Mouse (Mus musculus) layer of hippocampus, adult 2 months (tissue): ENCODE measurements around the gene Galnt7. TPM values are rescaled to one million over a fixed set of nuclear protein-coding genes. Genes with fewer than 3 reads are reported as not detected.
A peak's percentile ranks its signal among the peaks of the same experiment; 100 is the strongest.
"Not testable (repeated sequence)": the region's sequence is repeated elsewhere in the genome, so short reads cannot be mapped to it uniquely, and the experiment has no call there.

Experiments
- DNase-seq, 2 experiments: peaks; one replicate each; pipeline ENCODE4 v3.0.0; 2022; ENCODE audit warnings: low spot score in 2 of 2
- H3K27ac ChIP-seq: fragments of 200-600 bp; 2 replicates; pipeline ENCODE4 v1.8.1; 2022
- H3K4me3 ChIP-seq: fragments of 200-600 bp; 2 replicates; pipeline ENCODE4 v1.8.1; 2022; ENCODE audit warnings: mild to moderate bottlenecking
- CTCF ChIP-seq: fragments of 200-600 bp; conservative IDR thresholded peaks from 2 replicates; pipeline ENCODE4 v1.8.1; 2022; ENCODE audit warnings: antibody characterized with exemption, mild to moderate bottlenecking, moderate library complexity
- total RNA-seq, 2 experiments: library from RNA; stranded (reverse); gene quantifications; 2 replicates each; pipeline ENCODE4 v1.2.3; 2021

Gene Galnt7
- total RNA-seq, 2 experiments from 2014 or later: 9.7 to 11.4 TPM

DNA sequence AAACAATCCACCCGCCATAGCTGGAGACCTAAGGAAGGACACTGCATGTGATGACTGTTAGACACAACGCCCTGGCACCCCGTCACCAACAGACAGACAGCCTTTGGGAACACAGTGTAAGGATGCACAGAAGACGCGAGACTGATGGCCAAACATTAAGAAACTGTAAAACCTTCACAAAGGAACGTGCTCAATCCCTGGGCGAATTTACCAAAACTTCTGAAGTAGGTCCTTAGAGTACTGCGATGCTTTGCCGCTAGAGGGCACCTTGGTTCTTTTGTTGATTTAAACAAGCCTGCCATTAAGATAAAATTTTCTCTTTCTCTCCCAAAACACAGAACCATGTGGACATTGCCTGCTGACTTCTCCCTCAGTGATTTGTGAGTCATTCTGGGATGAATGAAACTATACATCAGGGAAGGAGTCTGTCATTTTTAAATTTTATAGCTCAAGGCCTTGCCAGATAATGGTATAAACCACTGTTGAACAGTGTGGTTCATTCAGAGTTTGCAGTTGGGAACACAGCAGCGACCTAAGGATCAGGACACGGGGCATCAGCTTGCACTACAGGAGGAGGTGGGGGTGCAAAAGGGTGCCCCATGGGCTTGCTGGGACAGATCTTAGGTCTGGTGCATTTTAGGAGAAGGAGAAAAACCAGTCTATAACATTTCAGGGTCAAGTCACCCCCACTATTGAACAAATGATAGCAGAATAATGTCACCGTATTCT is 112.6 kb downstream of the Galnt7 start:
- H3K27ac ChIP-seq: no peak overlapping the region
- TF ChIP-seq CTCF: peak; percentile 93
- no peak overlapping the region for H3K4me3 ChIP-seq
- peak; percentile 56 to 67 for DNase-seq

DNA sequence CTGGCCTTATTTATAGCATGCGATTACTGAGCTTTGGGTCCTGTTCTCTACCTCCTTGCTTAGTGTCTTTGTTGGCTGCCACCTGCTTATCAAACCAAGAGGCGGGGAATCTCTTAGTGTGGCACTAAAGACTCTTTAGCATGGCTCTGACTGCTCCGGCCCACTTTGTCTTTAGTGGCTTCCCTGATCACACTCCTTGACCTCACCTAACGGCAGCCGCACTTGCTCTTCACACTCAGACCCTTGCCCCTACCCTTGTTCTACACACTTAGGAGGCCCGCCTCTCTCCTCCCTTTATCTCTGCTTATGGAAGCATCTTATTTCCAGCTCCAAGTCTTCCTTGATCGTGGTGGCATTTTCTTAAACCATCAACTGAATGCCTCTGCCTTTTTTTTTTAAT is 114.2 kb downstream of the Galnt7 start:
- Histone ChIP-seq H3K27ac (no peak overlapping the region), H3K4me3 (no peak overlapping the region)
- no peak for TF ChIP-seq CTCF
- no peak for DNase-seq

- TF ChIP-seq CTCF: no peak
- Histone ChIP-seq H3K4me3 (no peak overlapping the region), H3K27ac (no peak overlapping the region)
- no peak for DNase-seq
Observed at GRCm38 (mm10) chr8:57536167-57536566, 116.7 kb downstream of the Galnt7 start.

DNA sequence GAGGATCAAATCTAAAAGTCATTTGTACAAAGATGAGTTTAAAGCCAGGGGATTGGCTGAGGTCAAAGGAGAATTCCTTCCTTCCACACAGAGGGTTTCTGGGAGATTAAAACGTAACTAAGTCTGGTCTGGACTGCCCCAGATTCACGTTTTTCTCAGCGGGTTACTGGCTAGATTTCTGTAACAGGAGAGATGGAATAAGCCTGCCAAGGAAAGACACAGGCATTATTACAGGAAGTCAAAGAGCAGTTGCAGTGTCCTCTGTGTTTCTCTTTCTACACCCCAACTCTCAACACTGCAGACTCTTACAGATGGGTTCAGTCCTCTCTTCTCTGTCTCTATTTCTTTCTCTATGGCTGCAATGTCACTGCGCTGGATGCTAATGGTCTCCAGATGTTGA is 118.3 kb downstream of the Galnt7 start:
- H3K27ac ChIP-seq: no peak overlapping the region
- no peak for DNase-seq
- TF ChIP-seq CTCF: no peak
- no peak overlapping the region for H3K4me3 ChIP-seq

DNA sequence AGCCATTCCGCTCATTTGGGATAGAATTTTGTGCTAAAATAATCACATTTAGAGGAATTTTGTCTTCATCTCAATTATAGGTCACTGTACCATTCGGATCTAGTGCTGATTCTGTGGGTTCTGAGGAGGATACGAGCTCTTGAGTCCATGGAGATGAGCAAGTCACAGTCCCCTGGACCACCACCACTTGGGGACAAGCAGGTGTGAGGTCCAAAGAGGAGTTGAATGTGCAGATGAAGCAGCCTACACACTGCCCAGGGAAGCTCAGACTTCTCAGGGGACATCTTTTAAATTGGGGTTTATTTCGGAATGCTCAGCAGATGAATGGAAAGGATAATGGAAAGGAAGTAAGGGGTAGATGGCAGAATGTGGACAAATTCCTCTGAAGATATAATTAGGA is 119.7 kb downstream of the Galnt7 start:
- Histone ChIP-seq H3K4me3 (no peak overlapping the region), H3K27ac (no peak overlapping the region)
- DNase-seq: no peak
- no peak for TF ChIP-seq CTCF

DNA sequence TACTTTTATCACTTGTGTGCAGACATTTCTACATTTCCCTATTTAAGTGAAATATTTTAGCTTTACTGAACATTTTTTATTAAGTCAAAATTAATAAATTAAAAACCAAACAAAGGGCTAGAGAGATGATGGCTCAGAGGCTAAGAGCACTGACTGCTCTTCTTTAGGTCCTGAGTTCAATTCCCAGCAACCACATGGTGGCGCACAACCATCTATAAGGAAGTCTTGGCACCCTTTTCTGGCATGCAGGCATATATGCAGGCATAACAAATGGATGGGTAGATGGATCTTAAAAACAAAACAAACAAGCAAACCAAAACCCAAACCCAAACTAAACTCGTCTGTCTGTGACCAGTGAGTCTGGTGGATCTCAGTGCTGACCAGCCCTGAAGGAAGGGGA is 120.6 kb downstream of the Galnt7 start:
- Histone ChIP-seq H3K4me3 (no peak overlapping the region), H3K27ac (no peak overlapping the region)
- peak; percentile 67 for TF ChIP-seq CTCF
- DNase-seq: no peak

GRCm38 (mm10) chr8:57530666-57531349 is 122.0 kb downstream of the Galnt7 start:
- peak overlapping the region; percentile 66 for H3K27ac ChIP-seq
- peak overlapping the region; percentile 21; the same call in 1 of the 2 replicates for H3K4me3 ChIP-seq
- peak; percentile 81 to 84 for DNase-seq
- peak; percentile 87 for TF ChIP-seq CTCF

DNA sequence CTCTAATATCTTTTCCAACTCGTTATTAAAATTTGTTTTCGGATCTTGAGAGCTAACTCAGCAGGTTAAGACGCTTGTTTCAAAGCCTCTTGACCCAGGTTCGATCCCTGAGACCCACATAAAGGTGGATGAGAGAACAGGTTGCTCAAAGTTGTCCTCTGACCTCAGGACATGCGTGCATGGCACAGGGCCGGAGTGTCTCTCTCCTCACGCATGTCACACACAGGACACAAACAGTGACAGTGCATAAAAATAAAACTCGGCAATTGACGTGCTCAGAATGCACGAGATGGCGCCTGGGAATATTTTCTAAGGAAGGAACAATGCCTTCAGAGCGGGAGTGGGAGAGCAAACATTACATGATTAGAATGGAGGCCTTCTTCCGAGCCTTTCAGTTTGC is 122.6 kb downstream of the Galnt7 start:
- no peak for DNase-seq
- no peak for TF ChIP-seq CTCF
- H3K27ac ChIP-seq: peak overlapping the region; percentile 66; the same call in 1 of the 2 replicates

GRCm38 (mm10) chr8:57528036-57528435 is 124.8 kb downstream of the Galnt7 start:
- no peak for DNase-seq
- no peak for TF ChIP-seq CTCF
- Histone ChIP-seq H3K4me3 (no peak overlapping the region), H3K27ac (no peak overlapping the region)

More for the DNA sequence above, 122.6 kb downstream of the Galnt7 start:
- H3K4me3 ChIP-seq: peak overlapping the region; percentile 21; the same call in 1 of the 2 replicates

DNA sequence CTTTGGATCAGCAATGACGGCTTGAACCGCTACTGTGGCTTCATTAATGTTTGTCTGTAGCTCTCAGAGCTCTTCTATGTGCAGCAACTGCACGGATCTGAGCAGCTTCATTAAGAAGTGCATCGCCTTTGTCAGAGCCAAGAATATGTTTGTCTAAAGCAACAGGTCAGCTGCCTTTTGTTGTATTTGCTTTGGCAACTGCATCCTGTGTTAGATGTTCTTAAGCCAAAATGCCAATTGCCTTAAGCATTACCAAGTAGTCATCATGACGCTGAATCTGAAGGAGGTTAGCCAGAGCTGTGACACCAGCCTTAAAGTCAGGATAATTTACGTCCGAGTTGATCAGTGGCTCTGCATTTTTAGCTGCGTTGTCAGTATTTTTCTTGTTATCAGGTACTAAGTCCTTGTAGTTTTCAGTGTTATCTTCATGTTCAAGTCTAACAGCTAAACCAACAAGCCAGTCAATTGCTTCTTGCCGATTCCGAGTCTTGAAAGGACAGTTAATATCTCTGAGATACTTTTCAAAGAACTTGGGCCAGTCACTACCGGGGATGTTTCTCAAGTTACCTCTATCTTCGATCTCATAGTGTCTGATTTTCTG is 132.5 kb downstream of the Galnt7 start:
- H3K4me3 ChIP-seq: no peak overlapping the region
- DNase-seq: no peak
- TF ChIP-seq CTCF: no peak
- H3K27ac ChIP-seq: no peak overlapping the region

- Histone ChIP-seq H3K4me3 (no peak overlapping the region), H3K27ac (no peak overlapping the region)
- no peak for TF ChIP-seq CTCF
- DNase-seq: no peak
Observed at GRCm38 (mm10) chr8:57517723-57518122, 135.1 kb downstream of the Galnt7 start.

- H3K27ac ChIP-seq, DNase-seq, H3K4me3 ChIP-seq: not testable (repeated sequence)
Observed at GRCm38 (mm10) chr8:57516685-57517084, 136.1 kb downstream of the Galnt7 start.

- not testable (repeated sequence) for DNase-seq, H3K27ac ChIP-seq
- peak overlapping the region; percentile 74 for H3K4me3 ChIP-seq
Observed at GRCm38 (mm10) chr8:57513178-57513661, 139.6 kb downstream of the Galnt7 start.
